Mouse (Mus musculus) embryonic fibroblast, embryonic 13.5 days (primary cell): ENCODE results near the gene Cpm. TPM values are rescaled to one million over a fixed set of nuclear protein-coding genes. Genes with fewer than 3 reads are reported as not detected.

Source experiments
- H3K27ac ChIP-seq: 2 replicates; pipeline ENCODE4 v1.5.1; 2012; ENCODE audit warnings: low read length, control low read depth, inconsistent platforms; ENCODE audit not compliant: insufficient read depth
- H3K4me1 ChIP-seq: 2 replicates; pipeline ENCODE4 v1.6.1; 2011; ENCODE audit warnings: low read length; ENCODE audit not compliant: control insufficient read depth, insufficient read depth
- H3K4me3 ChIP-seq: 2 replicates; pipeline ENCODE4 v1.5.1; 2011; ENCODE audit warnings: mild to moderate bottlenecking, control low read depth, low read length; ENCODE audit not compliant: insufficient read depth
- CTCF ChIP-seq: IDR thresholded peaks from 2 replicates; pipeline ENCODE4 v1.5.1; 2011; ENCODE audit warnings: mild to moderate bottlenecking, control low read depth, low read length, moderate library complexity, borderline replicate concordance; ENCODE audit not compliant: insufficient read depth
- POLR2A ChIP-seq: IDR thresholded peaks from 2 replicates; pipeline ENCODE4 v1.6.1; 2011; ENCODE audit warnings: low read depth, mild to moderate bottlenecking, control low read depth, low read length, moderate library complexity
- polyA plus RNA-seq: library from polyadenylated mRNA; stranded (reverse); fragments of >200 nt; gene quantifications from 2 replicates; pipeline ENCODE4 v1.2.4, GENCODE M21; 2011; ENCODE audit warnings: low read depth; ENCODE audit not compliant: missing spikeins, insufficient read length

Cpm gene
- polyA plus RNA-seq, 1 experiment = 1.4 TPM

DNA sequence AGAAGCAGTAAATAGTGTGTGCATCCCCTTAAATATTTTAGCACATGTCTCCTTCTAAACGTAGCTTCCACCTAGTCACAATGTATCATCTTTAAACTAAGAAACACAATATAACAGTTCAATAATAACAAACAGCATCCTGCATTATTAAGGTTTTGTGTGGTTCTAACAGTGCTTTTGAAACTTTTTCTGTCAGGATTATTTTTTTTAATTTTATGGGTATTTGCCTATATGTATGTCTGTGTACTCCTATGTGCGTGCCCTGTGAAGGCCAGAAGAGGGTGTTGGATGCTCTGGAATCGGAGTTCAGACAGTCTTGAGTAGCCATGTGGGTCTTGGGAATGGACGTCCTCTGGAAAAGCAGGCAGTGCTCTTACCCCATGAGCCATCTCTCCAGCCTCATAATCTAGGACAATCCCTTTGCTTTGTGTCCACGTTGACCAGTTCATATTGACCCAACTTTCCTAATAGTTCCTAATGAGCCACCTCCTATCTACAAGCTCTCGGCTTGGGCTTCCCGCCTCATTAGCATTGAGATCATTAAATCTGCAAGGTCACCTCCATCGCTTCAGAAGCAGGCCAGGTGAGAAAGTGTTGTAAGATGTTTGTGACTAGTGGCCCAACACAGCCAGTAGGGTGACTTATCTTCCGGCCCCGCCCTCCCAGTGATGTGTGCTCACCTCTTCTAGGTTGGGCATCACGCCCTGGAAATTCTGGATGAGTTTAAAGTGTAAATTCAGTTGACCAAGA, 20.2 kb downstream of the Cpm start:
- TF ChIP-seq POLR2A = no peak
- no peak for TF ChIP-seq CTCF
- H3K27ac ChIP-seq = no peak overlapping the region
- no peak overlapping the region for H3K4me3 ChIP-seq
- H3K4me1 ChIP-seq = peaks cover 3% of the 10 kb centered on the region; the same call in 1 of the 2 replicates

DNA sequence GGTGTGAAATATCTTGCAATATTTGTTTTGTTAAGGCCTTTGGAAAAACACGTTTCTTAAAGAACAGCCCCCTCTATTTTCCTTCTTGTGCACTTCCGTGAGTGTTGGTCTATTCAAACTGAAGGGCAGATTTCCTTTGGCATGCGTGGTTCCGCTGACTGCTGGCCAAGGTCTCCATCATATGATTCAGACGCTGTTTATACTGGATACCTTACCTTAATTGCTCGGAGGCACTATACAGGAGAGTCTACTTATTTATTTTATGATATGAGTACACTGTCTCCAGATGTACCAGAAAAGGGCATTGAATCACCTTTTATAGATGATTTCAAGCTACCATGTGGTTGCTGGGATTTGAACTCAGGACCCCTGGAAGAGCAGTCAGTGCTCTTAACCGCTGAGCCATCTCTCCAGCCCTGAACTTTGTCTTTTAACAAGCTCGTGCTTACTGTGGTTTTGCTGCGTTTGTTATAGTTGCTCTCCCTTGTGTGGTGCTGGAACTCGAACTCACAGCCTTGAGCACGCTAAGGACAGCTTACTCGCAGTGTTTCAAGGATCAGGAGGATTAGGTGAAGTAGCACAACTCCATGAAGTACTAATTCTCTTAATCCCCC, 20.8 kb downstream of the Cpm start:
- TF ChIP-seq POLR2A (no peak), CTCF (no peak)
- peaks cover 3% of the 10 kb centered on the region; the same call in 1 of the 2 replicates for H3K4me1 ChIP-seq
- H3K4me3 ChIP-seq = no peak overlapping the region
- no peak overlapping the region for H3K27ac ChIP-seq

DNA sequence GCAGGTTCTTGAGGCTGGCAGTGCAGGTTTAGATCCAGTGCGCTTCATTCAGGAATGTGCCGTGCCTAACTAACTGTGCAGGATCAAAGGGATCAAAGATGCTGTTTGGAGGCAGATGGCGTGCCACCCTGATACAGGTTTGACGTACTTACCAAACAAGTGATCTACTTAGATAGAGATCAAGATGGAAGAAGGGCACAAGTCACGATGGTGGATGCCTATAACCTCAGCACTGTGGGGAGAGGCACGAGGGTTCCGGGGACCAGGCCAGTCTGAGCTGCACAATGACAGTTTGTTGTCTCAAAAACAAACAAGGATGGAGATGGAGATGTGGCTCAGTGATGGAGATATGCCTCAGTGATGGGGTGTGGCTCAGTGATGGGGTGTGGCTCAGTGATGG, 21.4 kb downstream of the Cpm start:
- Histone ChIP-seq H3K4me1 (peaks cover 3% of the 10 kb centered on the region; the same call in 1 of the 2 replicates), H3K4me3 (no peak overlapping the region), H3K27ac (no peak overlapping the region)
- no peak for TF ChIP-seq CTCF
- TF ChIP-seq POLR2A = no peak

DNA sequence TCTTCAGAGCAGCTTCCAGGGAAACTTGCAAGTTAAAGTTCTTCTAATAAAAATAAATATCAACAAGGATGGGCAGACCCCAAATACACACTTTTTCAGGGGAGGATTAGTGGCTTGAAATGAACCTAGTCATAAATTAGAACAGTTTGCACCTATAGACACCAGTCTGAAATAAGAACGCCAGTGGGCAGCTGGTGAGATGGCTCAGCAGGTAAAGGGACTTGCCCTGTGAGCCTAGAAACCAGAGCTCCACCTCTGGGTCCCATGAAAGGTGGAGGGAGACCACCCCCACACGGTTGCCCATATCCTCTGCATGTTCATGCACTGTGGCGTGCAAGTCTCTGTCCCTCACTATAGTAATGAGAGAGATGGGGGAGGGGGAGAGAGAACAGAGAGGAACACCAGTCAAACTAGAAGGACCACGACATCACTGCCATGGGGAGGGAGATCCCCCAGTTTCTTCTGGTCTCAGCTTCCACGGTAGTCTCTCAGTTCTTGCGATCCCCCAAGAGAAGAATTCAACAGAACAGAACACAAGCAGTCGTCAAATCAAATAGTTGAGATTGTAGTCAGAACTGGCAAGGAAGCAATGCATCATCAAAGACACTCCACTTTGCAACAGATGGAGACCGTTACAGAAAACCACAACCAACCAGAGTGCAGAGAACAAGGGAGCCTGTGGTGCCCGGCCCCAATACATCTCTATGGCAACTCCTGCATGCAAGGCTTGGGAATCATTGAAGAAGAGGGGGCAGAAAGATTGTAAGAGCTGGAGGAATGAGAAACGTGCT, 22.5 kb downstream of the Cpm start:
- Histone ChIP-seq H3K4me1 (peaks cover 3% of the 10 kb centered on the region; the same call in 1 of the 2 replicates), H3K27ac (no peak overlapping the region), H3K4me3 (no peak overlapping the region)
- TF ChIP-seq POLR2A (no peak), CTCF (no peak)

DNA sequence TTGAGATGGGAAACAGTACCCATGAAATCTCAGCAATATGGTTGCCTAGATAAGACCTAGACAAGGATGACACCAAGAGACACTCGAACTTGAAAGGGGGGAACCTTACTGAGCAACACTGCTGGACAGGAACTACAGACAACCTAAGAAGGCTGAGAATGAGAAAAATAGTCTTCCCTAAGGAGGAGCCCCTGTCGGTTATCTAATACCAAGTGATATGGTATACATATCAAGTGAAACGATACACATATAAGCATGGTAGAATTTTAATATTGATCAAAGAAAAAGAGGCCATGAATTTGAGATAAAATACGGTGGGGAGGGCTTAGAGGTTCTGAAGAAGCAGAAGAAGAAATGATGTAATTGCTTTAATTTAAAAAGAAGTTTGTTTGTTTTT, 23.1 kb downstream of the Cpm start:
- no peak overlapping the region for H3K27ac ChIP-seq
- TF ChIP-seq POLR2A (no peak), CTCF (no peak)
- no peak overlapping the region for H3K4me3 ChIP-seq

DNA sequence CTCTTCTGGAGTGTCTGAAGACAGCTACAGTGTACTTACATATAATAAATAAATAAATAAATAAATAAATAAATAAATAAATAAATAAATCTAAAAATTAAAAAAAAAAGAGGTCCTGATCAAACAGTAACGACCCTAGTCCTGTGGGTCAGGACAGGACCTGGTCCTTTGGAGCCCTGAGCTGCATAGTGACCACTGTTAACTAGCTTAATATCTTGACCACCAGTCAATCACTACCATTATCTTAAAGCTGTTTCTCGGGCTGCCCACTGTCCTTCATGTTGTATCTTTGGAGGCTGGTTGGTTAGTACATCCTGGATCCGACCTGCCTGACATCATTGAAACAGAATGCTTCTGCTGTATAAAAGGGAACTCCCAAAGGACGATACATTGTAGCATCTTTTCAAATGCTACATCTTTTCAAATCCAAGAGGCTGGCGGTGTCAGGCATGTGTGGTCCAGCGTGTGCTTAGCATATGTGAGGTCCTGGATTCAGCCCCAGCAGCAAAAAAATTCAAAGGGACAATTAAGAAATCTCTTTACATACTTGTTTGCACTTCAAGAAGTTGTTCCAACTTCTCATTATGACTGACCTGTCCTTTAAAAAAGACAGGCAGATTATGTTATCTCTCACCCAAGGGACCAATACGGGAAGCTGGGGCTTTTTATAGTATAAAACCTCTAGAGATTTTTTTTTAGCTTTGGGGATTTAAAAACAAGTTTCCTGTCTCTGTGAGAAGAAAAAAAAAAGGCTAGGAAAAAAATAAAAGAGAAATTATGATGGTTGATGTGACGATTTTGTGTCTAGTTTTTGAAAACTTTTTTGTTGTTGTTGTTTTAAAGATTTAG, 23.9 kb downstream of the Cpm start:
- H3K27ac ChIP-seq = no peak overlapping the region
- H3K4me1 ChIP-seq = peaks cover 3% of the 10 kb centered on the region; the same call in 1 of the 2 replicates
- TF ChIP-seq POLR2A = no peak
- no peak for TF ChIP-seq CTCF
- no peak overlapping the region for H3K4me3 ChIP-seq

More for the DNA sequence above, 23.1 kb downstream of the Cpm start:
- peaks cover 3% of the 10 kb centered on the region; the same call in 1 of the 2 replicates for H3K4me1 ChIP-seq

DNA sequence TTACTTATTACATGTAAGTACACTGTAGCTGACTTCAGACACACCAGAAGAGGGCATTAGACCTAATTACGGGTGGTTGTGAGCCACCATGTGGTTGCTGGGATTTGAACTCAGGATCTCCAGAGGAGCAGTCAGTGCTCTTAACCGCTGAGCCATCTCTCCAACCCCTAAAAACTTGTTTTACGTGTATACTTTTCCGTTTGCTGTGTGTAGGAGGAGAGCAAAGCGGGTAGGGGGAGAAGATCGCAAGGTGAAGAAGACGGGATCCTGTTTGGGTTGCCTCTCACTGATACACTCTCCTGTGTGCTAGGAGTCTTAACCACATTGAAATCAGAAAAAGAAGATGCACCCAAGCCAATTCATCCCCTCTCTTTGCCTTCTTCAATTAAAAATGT, 24.5 kb downstream of the Cpm start:
- Histone ChIP-seq H3K27ac (no peak overlapping the region), H3K4me1 (peaks cover 3% of the 10 kb centered on the region; the same call in 1 of the 2 replicates), H3K4me3 (no peak overlapping the region)
- no peak for TF ChIP-seq POLR2A
- no peak for TF ChIP-seq CTCF

DNA sequence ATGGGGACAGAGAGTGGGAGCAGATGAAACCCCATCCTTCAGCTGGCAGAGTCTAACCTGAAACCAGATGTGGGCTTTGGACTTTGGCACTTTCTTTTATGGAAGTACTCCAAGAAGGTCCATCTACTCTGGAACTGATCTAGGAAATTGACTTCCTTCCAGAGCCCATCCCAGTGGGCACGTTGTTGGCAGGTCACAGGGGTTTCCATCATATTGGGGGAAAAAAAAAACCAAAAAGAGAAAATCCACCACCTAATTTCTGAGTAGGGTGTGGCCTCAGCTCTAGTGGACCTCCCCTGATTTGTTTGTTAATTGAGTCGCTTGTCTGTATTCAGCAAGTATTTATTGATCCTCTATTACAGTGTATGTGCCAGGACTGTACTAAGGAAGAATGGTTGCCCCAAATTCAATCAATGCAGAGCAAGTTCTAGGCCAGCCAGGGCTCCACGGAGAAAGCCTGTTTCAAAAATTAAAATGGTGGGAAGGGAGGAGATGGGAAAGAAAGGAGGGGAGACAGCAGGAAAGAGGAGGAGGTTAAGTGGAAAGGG, 25.4 kb downstream of the Cpm start:
- no peak for TF ChIP-seq CTCF
- TF ChIP-seq POLR2A = no peak
- H3K4me3 ChIP-seq = no peak overlapping the region

DNA sequence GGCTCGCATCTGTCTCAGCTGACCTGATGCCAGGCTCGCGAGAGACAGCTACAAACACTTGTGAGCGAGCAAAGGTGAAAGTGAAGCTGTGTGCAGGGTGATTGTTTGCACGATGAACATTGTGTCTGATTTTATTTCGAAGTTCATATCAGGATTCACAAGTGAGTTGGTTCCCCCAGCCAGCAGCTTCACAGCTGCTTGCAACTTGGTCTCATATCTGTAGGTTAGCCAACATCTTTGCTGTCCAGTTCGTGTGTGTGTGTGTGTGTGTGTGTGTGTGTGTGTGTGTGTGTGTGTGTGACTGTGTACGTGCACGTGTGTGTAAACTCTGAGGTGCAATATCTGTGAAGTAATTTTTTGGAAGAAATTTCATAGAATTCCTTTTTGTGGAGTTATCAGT, 26.2 kb downstream of the Cpm start:
- H3K4me3 ChIP-seq = no peak overlapping the region
- TF ChIP-seq POLR2A (no peak), CTCF (no peak)
- H3K27ac ChIP-seq = no peak overlapping the region
- H3K4me1 ChIP-seq = peaks cover 3% of the 10 kb centered on the region; the same call in 1 of the 2 replicates

More for the DNA sequence above, 25.4 kb downstream of the Cpm start:
- peaks cover 3% of the 10 kb centered on the region; the same call in 1 of the 2 replicates for H3K4me1 ChIP-seq
- no peak overlapping the region for H3K27ac ChIP-seq
